Mouse (Mus musculus) neural tube, embryonic 13.5 days (tissue): Measurements from ENCODE around the gene 2700081O15Rik. TPM values are rescaled to one million over a fixed set of nuclear protein-coding genes. Genes with fewer than 3 reads are reported as not detected.

Experiments used
- ATAC-seq: fragments of 200-750 bp; cut with Nextera tagmentation; 2 replicates; pipeline ENCODE4 v1.8.0; 2017; ENCODE audit warnings: low read depth, mild to moderate bottlenecking, moderate TSS enrichment, moderate library complexity
- H3K27ac ChIP-seq: fragments of 300-500 bp; sonication (generic); replicated peaks from 2 replicates; pipeline ENCODE4 v1.5.1; 2015; ENCODE audit warnings: moderate library complexity, mild to moderate bottlenecking, inconsistent platforms
- H3K27me3 ChIP-seq: fragments of 300-500 bp; sonication (generic); 2 replicates; pipeline ENCODE4 v1.6.1; 2015; ENCODE audit warnings: mild to moderate bottlenecking, inconsistent platforms
- H3K36me3 ChIP-seq: fragments of 300-500 bp; sonication (generic); 2 replicates; pipeline ENCODE4 v1.6.1; 2015; ENCODE audit warnings: mild to moderate bottlenecking, inconsistent platforms
- H3K4me1 ChIP-seq: fragments of 300-500 bp; sonication (generic); replicated peaks from 2 replicates; pipeline ENCODE4 v1.6.1; 2015; ENCODE audit warnings: inconsistent platforms
- H3K4me2 ChIP-seq: fragments of 300-500 bp; sonication (generic); 2 replicates; pipeline ENCODE4 v1.6.1; 2015; ENCODE audit warnings: inconsistent platforms, mild to moderate bottlenecking, moderate library complexity
- H3K4me3 ChIP-seq: fragments of 300-500 bp; sonication (generic); 2 replicates; pipeline ENCODE4 v1.5.1; 2015; ENCODE audit warnings: mild to moderate bottlenecking, inconsistent platforms
- H3K9ac ChIP-seq: fragments of 300-500 bp; sonication (generic); 2 replicates; pipeline ENCODE4 v1.6.1; 2015; ENCODE audit warnings: moderate library complexity, mild to moderate bottlenecking, inconsistent platforms
- H3K9me3 ChIP-seq: fragments of 300-500 bp; sonication (generic); 2 replicates; pipeline ENCODE4 v1.6.1; 2016; ENCODE audit warnings: inconsistent platforms
- WGBS: fragments of 180-500 bp; shearing (Covaris S2); methylation state at CpG from one replicate; pipeline ENCODE4 v1.1.7; 2015; 5-methylcytosine and 5-hydroxymethylcytosine counted together
- microRNA-seq: library from miRNA; unstranded; fragments of <30 nt; microRNA quantifications from one replicate; pipeline ENCODE4, GENCODE M21; 2016
- polyA plus RNA-seq: library from polyadenylated mRNA; unstranded; fragments of >200 nt; fragmentation: Nextera tagmentation; extraction: Ambion mirVana; gene quantifications from 2 replicates; pipeline ENCODE4 v1.2.1, GENCODE M21; 2015

2700081O15Rik gene
- polyA plus RNA-seq, 1 experiment from 2014 or later: 16.5 TPM

GRCm38 (mm10) chr19:7445596-7445995 is 28.2 kb downstream of the 2700081O15Rik start:
- 93% methylated on average over 1 of the region's 1 CpGs for WGBS
- Histone ChIP-seq H3K27ac (no peak overlapping the region), H3K9ac (no peak overlapping the region), H3K9me3 (no peaks in the 10 kb centered on the region), H3K36me3 (peaks cover 17% of the 10 kb centered on the region; the same call in 1 of the 2 replicates), H3K4me1 (peaks cover 9% of the 10 kb centered on the region; the same call in 1 of the 2 replicates), H3K27me3 (no peaks in the 10 kb centered on the region), H3K4me3 (no peak overlapping the region), H3K4me2 (no peak overlapping the region)
- no peak for ATAC-seq

GRCm38 (mm10) chr19:7456803-7457202 is 39.4 kb downstream of the 2700081O15Rik start:
- 77% methylated on average over 2 of the region's 2 CpGs for WGBS
- Histone ChIP-seq H3K4me2 (no peak overlapping the region), H3K9me3 (no peaks in the 10 kb centered on the region), H3K27me3 (no peaks in the 10 kb centered on the region), H3K4me1 (peaks cover 20% of the 10 kb centered on the region), H3K36me3 (peaks cover 4% of the 10 kb centered on the region; the same call in 1 of the 2 replicates), H3K9ac (no peak overlapping the region), H3K4me3 (no peak overlapping the region), H3K27ac (no peak overlapping the region)
- no peak for ATAC-seq

GRCm38 (mm10) chr19:7458901-7459300 is 41.5 kb downstream of the 2700081O15Rik start:
- no peak overlapping the region for H3K9ac ChIP-seq
- no peak overlapping the region for H3K4me3 ChIP-seq
- H3K9me3 ChIP-seq: no peaks in the 10 kb centered on the region
- no peak overlapping the region for H3K27ac ChIP-seq
- H3K36me3 ChIP-seq: peaks cover 8% of the 10 kb centered on the region
- ATAC-seq: peak; percentile 38; the same call in 1 of the 2 replicates
- H3K4me1 ChIP-seq: peaks cover 19% of the 10 kb centered on the region
- no peaks in the 10 kb centered on the region for H3K27me3 ChIP-seq
- H3K4me2 ChIP-seq: no peak overlapping the region

DNA sequence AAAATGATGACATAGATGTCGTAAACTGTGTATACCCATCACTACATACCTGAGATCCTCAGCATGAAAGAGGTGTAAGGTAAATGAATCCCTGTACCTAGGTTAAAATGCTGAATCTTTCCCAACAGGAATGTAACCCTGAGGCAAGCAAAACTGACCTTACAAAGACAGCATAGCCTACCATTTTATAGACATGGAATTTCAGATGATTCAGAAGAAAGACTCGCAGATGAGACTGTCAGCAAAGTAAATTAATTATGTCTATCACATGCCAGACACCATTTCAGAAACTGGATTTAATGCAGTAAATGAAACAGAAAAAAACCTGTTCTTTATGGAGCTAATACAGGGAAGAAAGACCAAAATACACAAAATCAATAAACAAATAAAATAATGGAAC is 41.9 kb downstream of the 2700081O15Rik start:
- no peak overlapping the region for H3K4me3 ChIP-seq
- H3K4me1 ChIP-seq: peaks cover 19% of the 10 kb centered on the region
- H3K27ac ChIP-seq: no peak overlapping the region
- no peak for ATAC-seq
- 84% methylated on average over 2 of the region's 2 CpGs for WGBS
- peaks cover 8% of the 10 kb centered on the region for H3K36me3 ChIP-seq
- H3K4me2 ChIP-seq: no peak overlapping the region
- no peaks in the 10 kb centered on the region for H3K27me3 ChIP-seq
- H3K9ac ChIP-seq: no peak overlapping the region
- no peaks in the 10 kb centered on the region for H3K9me3 ChIP-seq

GRCm38 (mm10) chr19:7467915-7468314 is 50.5 kb downstream of the 2700081O15Rik start:
- no peaks in the 10 kb centered on the region for H3K9me3 ChIP-seq
- H3K4me2 ChIP-seq: no peak overlapping the region
- H3K27ac ChIP-seq: no peak overlapping the region
- peaks cover 4% of the 10 kb centered on the region; the same call in 1 of the 2 replicates for H3K4me1 ChIP-seq
- H3K9ac ChIP-seq: no peak overlapping the region
- H3K4me3 ChIP-seq: no peak overlapping the region
- H3K36me3 ChIP-seq: peaks cover 36% of the 10 kb centered on the region
- no peaks in the 10 kb centered on the region for H3K27me3 ChIP-seq
- ATAC-seq: no peak

DNA sequence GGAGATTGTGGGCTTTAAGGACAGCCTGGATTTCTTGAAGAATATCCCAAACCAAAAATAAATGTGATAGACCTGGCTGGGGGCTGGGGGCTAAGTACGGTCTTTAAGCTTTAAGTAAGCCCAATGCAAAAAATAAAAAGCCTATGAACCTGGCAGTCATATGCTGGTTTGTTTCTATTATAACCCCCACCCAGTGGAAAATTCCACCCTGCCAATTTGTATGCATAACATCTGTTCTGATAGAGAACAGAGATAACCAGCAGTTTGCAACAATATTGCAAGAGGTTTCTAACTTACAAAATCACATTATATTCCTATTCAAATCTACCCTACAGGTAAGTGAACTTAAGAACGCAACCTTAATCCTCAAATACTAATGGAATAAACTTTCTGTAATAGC is 53.2 kb downstream of the 2700081O15Rik start:
- Histone ChIP-seq H3K9me3 (no peaks in the 10 kb centered on the region), H3K36me3 (peaks cover 36% of the 10 kb centered on the region), H3K4me1 (peaks cover 4% of the 10 kb centered on the region; the same call in 1 of the 2 replicates), H3K4me3 (no peak overlapping the region), H3K27ac (no peak overlapping the region), H3K27me3 (no peaks in the 10 kb centered on the region), H3K9ac (no peak overlapping the region), H3K4me2 (no peak overlapping the region)
- no peak for ATAC-seq
- WGBS: 92% methylated on average over 2 of the region's 2 CpGs

Small RNA genes within 50 kb of the gene (microRNA-seq; reads per million reads assigned to microRNA genes)
- gene Mir6991: 2.8 reads per million, percentile 12 among the genes with 10 or more reads in this experiment

Other genes starting within 250 kb of the 2700081O15Rik start
- gene Otub1, start 211.3 kb upstream of the 2700081O15Rik start, polyA plus RNA-seq: 227 and 243 TPM in 2 replicates
- 918 and 1,011 TPM in 2 replicates for gene Cox8a, start 200.0 kb upstream of the 2700081O15Rik start, polyA plus RNA-seq
- 58.1 TPM in 2 replicates for gene Naa40, start 176.4 kb upstream of the 2700081O15Rik start, polyA plus RNA-seq
- 31.0 and 31.1 TPM in 2 replicates for gene Rcor2, start 150.3 kb upstream of the 2700081O15Rik start, polyA plus RNA-seq
- gene Mark2, start 75.8 kb upstream of the 2700081O15Rik start, polyA plus RNA-seq: 45.3 and 48.0 TPM in 2 replicates
- 29.1 and 29.2 TPM in 2 replicates for gene Spindoc, start 34.6 kb upstream of the 2700081O15Rik start, polyA plus RNA-seq
- 518 and 529 TPM in 2 replicates for gene Rtn3, start 65.7 kb downstream of the 2700081O15Rik start, polyA plus RNA-seq
- 6.8 and 6.9 TPM in 2 replicates for gene Atl3, start 76.4 kb downstream of the 2700081O15Rik start, polyA plus RNA-seq
- 2.9 and 4.8 TPM in 2 replicates for gene Pla2g16, start 139.8 kb downstream of the 2700081O15Rik start, polyA plus RNA-seq
- 0.11 TPM in 1 of 2 replicates, not detected in the other for gene Lgals12, start 189.6 kb downstream of the 2700081O15Rik start, polyA plus RNA-seq
- gene Hrasls5, start 194.9 kb downstream of the 2700081O15Rik start, polyA plus RNA-seq: not detected in 2 replicates